Mouse (Mus musculus): ENCODE results near the gene C3ar1.

DNA sequence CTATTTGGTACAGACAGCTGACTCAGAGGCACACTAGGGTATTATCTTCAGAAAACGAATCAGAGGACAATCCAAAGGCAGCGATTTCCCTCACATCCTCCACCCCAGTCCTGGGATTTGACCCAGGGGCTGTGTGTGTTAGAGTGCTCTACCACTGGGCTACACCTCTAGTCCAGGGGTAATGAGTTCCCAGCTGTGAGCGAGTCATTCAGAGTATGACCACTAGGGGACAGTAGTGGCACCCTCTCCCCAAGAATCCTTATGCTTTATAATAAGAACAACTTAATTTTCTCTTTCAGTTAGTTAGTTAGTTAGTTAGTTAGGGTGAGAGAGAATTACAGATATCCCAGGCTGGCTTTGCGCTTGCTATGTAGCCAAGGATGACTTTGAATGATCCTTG is 21.6 kb downstream of the C3ar1 start:
- no peak for TF ChIP-seq CHD2 (IDR thresholded peaks at IDR 0.05; ENCODE audit: low read depth, low read length)
- TF ChIP-seq HCFC1 (IDR thresholded peaks at IDR 0.05; ENCODE audit: borderline replicate concordance, insufficient read depth, low read length): no peak
- no peak for TF ChIP-seq ZC3H11A (IDR thresholded peaks at IDR 0.05; ENCODE audit: borderline replicate concordance, low read depth, low read length)
